Mouse (Mus musculus) hindbrain, embryonic 13.5 days (tissue): ENCODE measurements around the gene Tmem177. TPM values are rescaled to one million over a fixed set of nuclear protein-coding genes. Genes with fewer than 3 reads are reported as not detected.
A peak's percentile ranks its signal among the peaks of the same experiment; 100 is the strongest.

Source experiments
- ATAC-seq: fragments of 200-750 bp; cut with Nextera tagmentation; 2 replicates; pipeline ENCODE4 v1.8.0; 2017; ENCODE audit warnings: moderate TSS enrichment; ENCODE audit not compliant: low FRiP score
- H3K27ac ChIP-seq: fragments of 300-500 bp; sonication (generic); 2 replicates; pipeline ENCODE4 v1.5.1; 2015; ENCODE audit warnings: inconsistent platforms, mild to moderate bottlenecking, moderate library complexity
- H3K27me3 ChIP-seq: fragments of 300-500 bp; sonication (generic); 2 replicates; pipeline ENCODE4 v1.6.1; 2015; ENCODE audit warnings: mild to moderate bottlenecking, inconsistent platforms
- H3K36me3 ChIP-seq: fragments of 300-500 bp; sonication (generic); 2 replicates; pipeline ENCODE4 v1.6.1; 2015; ENCODE audit warnings: mild to moderate bottlenecking, inconsistent platforms
- H3K4me1 ChIP-seq: fragments of 300-500 bp; sonication (generic); replicated peaks from 2 replicates; pipeline ENCODE4 v1.6.1; 2015; ENCODE audit warnings: inconsistent platforms
- H3K4me2 ChIP-seq: fragments of 300-500 bp; sonication (generic); 2 replicates; pipeline ENCODE4 v1.6.1; 2015; ENCODE audit warnings: inconsistent platforms, mild to moderate bottlenecking, moderate library complexity
- H3K4me3 ChIP-seq: fragments of 300-500 bp; sonication (generic); 2 replicates; pipeline ENCODE4 v1.5.1; 2015; ENCODE audit warnings: mild to moderate bottlenecking, inconsistent platforms
- H3K9ac ChIP-seq: fragments of 300-500 bp; sonication (generic); 2 replicates; pipeline ENCODE4 v1.6.1; 2015; ENCODE audit warnings: mild to moderate bottlenecking, inconsistent platforms
- H3K9me3 ChIP-seq: fragments of 300-500 bp; sonication (generic); 2 replicates; pipeline ENCODE4 v1.6.1; 2016; ENCODE audit warnings: inconsistent platforms
- WGBS: fragments of 180-500 bp; shearing (Covaris S2); methylation state at CpG from one replicate; pipeline ENCODE4 v1.1.7; 2015; 5-methylcytosine and 5-hydroxymethylcytosine counted together
- polyA plus RNA-seq: library from polyadenylated mRNA; unstranded; fragments of >200 nt; fragmentation: Nextera tagmentation; extraction: Ambion mirVana; gene quantifications from 2 replicates; pipeline ENCODE4 v1.2.1, GENCODE M21; 2015

Gene Tmem177
- polyA plus RNA-seq: 9.0 and 9.4 TPM in 2 replicates

- Histone ChIP-seq H3K9me3 (no peaks in the 10 kb centered on the region), H3K27me3 (no peaks in the 10 kb centered on the region), H3K36me3 (peaks cover 24% of the 10 kb centered on the region), H3K27ac (peak within 1 kb of the TSS; percentile 53), H3K4me2 (peak within 1 kb of the TSS; percentile 60), H3K9ac (peak within 1 kb of the TSS; percentile 69), H3K4me1 (peaks cover 16% of the 10 kb centered on the region), H3K4me3 (peak within 1 kb of the TSS; percentile 55)
- peak; percentile 95 for ATAC-seq
- WGBS: 11% methylated on average over 42 of the region's 42 CpGs
Measured at GRCm38 (mm10) chr1:119912953-119913814, at the start of gene Tmem177. TSS of gene Tmem177 (minus strand) at chr1:119913208.

DNA sequence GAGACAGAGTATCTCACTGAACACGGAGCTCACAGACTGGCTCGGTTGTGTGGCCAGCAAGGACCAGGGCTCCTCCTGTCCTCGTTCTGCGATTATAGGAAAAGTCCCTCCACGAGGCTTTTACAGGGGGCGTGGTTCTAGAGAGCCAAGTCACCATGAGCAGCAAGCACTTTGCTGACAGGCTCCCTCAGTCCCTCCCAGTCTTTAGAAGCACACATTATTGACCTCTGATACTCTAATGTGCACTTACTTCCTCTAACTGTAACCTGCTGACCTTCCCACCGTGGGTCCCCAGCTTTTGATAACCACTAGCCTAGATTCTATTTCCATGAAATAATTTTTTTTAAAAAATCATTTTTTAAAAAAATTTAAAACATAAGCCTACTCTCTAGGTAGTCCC is 46.9 kb upstream of the Tmem177 start:
- no peak overlapping the region for H3K4me3 ChIP-seq
- no peak overlapping the region for H3K27ac ChIP-seq
- H3K36me3 ChIP-seq: no peaks in the 10 kb centered on the region
- no peak for ATAC-seq
- WGBS: 80% methylated on average over 7 of the region's 7 CpGs
- H3K27me3 ChIP-seq: no peaks in the 10 kb centered on the region
- no peak overlapping the region for H3K4me2 ChIP-seq
- H3K9me3 ChIP-seq: no peaks in the 10 kb centered on the region
- no peak overlapping the region for H3K9ac ChIP-seq
- H3K4me1 ChIP-seq: no peaks in the 10 kb centered on the region

GRCm38 (mm10) chr1:119959464-119959863 is 46.5 kb upstream of the Tmem177 start:
- Histone ChIP-seq H3K36me3 (no peaks in the 10 kb centered on the region), H3K9me3 (no peaks in the 10 kb centered on the region), H3K4me1 (no peaks in the 10 kb centered on the region), H3K27me3 (no peaks in the 10 kb centered on the region), H3K27ac (no peak overlapping the region), H3K4me2 (no peak overlapping the region), H3K9ac (no peak overlapping the region), H3K4me3 (no peak overlapping the region)
- no peak for ATAC-seq
- 95% methylated on average over 4 of the region's 4 CpGs for WGBS

DNA sequence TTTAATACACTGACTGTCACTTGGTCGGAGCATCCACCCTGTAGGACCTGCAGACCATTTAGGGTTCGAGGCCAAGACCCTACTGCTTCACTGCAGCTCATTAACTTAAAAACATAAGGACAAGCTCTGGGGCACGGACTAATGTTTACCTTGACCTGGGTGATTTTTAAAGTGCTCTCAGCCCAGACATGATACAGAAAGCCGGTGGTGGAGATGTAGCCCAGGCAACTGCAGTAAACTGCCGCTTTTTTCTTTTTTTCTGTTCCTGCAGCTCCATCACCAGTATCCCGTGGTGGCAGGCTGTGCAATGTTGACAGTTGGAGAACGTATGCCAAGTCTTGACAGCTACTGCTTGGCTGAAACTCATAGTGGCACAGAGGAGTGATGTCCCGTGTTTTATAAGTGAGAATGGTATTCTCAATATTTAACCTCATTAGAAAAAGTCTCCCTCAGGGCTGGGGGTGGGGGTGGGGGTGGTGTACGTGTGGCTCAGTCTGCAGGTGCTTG is 44.8 kb upstream of the Tmem177 start:
- no peak overlapping the region for H3K9ac ChIP-seq
- WGBS: 68% methylated on average over 9 of the region's 9 CpGs
- no peak overlapping the region for H3K27ac ChIP-seq
- no peaks in the 10 kb centered on the region for H3K36me3 ChIP-seq
- ATAC-seq: no peak
- H3K4me1 ChIP-seq: no peaks in the 10 kb centered on the region
- no peak overlapping the region for H3K4me2 ChIP-seq
- no peaks in the 10 kb centered on the region for H3K9me3 ChIP-seq
- H3K4me3 ChIP-seq: no peak overlapping the region
- H3K27me3 ChIP-seq: no peaks in the 10 kb centered on the region

DNA sequence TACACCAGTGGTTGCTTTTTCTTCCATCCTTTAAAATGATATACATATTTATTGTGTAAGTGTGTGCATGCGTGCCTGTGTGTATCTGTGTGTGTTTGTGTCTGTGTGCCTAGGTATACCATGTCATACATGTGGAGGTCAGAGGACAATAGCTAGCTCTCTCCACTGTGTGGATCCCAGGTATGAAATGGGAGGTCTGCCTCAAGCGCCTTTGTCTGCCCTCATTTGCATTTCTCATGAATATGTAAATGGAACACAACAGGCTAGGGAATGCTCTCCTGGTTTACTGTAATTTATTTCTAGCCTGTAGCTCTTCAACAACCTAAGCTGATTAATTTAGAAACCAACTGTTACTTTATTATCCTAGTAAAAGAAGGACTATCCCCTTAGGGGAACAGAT is 41.7 kb upstream of the Tmem177 start:
- Histone ChIP-seq H3K9ac (no peak overlapping the region), H3K4me2 (no peak overlapping the region), H3K4me1 (no peaks in the 10 kb centered on the region), H3K9me3 (no peaks in the 10 kb centered on the region), H3K36me3 (no peaks in the 10 kb centered on the region), H3K4me3 (no peak overlapping the region), H3K27me3 (no peaks in the 10 kb centered on the region), H3K27ac (no peak overlapping the region)
- peak; percentile 70; the same call in 1 of the 2 replicates for ATAC-seq
- WGBS: 52% methylated on average over 2 of the region's 2 CpGs

DNA sequence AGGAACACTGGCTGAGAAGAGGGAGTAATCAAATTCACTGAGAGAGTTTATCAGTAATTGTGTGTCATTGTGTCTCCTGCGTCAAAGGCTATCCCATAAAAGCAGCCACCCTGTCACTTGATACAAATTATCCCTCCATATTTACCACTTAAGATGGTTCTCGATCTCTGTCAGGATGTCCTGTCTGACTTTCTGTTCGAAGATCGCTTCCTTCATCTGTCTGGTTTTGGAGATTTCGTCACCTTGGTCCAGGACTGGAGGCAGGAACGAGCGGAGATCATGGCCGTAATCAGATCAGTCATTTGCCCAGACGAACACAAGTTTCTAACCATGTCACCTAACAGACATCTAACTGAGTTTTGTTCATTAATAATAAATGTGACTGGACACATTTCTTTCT is 40.4 kb upstream of the Tmem177 start:
- Histone ChIP-seq H3K9ac (no peak overlapping the region), H3K4me1 (no peaks in the 10 kb centered on the region), H3K4me3 (no peak overlapping the region), H3K4me2 (no peak overlapping the region), H3K27ac (no peak overlapping the region), H3K9me3 (no peaks in the 10 kb centered on the region), H3K36me3 (no peaks in the 10 kb centered on the region), H3K27me3 (no peaks in the 10 kb centered on the region)
- 80% methylated on average over 9 of the region's 9 CpGs for WGBS
- ATAC-seq: no peak

- no peaks in the 10 kb centered on the region for H3K4me1 ChIP-seq
- WGBS: 93% methylated on average over 8 of the region's 8 CpGs
- no peaks in the 10 kb centered on the region for H3K9me3 ChIP-seq
- no peak overlapping the region for H3K9ac ChIP-seq
- no peaks in the 10 kb centered on the region for H3K27me3 ChIP-seq
- no peaks in the 10 kb centered on the region for H3K36me3 ChIP-seq
- no peak overlapping the region for H3K4me3 ChIP-seq
- no peak for ATAC-seq
- H3K4me2 ChIP-seq: no peak overlapping the region
- no peak overlapping the region for H3K27ac ChIP-seq
Measured at GRCm38 (mm10) chr1:119950086-119950485, 37.1 kb upstream of the Tmem177 start.

DNA sequence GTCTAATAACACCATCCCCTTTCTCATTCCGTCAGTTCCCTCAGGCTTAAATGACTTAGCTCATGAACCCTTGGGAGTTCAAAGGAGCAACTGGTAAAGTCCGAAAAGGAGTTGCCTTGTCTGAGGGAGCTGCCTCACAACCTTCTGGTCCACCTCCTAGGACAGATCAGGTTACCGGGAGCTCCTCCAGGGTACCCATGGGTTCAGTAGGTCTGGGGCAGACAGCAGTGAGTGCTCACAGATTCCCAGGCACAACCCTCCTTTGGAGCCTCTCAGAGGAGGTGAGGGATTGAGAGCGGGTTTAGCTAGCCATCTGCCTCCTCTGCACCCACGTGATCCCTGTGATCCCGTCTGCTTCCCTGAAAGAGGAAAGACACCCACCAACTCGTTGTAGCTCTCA is 23.9 kb upstream of the Tmem177 start:
- Histone ChIP-seq H3K9ac (no peak overlapping the region), H3K9me3 (0 out of 2 replicates have a peak, but pooled peaks cover 3% of the 10 kb centered on the region), H3K36me3 (no peaks in the 10 kb centered on the region), H3K27me3 (no peaks in the 10 kb centered on the region), H3K27ac (no peak overlapping the region), H3K4me1 (no peaks in the 10 kb centered on the region), H3K4me2 (no peak overlapping the region), H3K4me3 (no peak overlapping the region)
- ATAC-seq: no peak
- WGBS: 32% methylated on average over 7 of the region's 7 CpGs

DNA sequence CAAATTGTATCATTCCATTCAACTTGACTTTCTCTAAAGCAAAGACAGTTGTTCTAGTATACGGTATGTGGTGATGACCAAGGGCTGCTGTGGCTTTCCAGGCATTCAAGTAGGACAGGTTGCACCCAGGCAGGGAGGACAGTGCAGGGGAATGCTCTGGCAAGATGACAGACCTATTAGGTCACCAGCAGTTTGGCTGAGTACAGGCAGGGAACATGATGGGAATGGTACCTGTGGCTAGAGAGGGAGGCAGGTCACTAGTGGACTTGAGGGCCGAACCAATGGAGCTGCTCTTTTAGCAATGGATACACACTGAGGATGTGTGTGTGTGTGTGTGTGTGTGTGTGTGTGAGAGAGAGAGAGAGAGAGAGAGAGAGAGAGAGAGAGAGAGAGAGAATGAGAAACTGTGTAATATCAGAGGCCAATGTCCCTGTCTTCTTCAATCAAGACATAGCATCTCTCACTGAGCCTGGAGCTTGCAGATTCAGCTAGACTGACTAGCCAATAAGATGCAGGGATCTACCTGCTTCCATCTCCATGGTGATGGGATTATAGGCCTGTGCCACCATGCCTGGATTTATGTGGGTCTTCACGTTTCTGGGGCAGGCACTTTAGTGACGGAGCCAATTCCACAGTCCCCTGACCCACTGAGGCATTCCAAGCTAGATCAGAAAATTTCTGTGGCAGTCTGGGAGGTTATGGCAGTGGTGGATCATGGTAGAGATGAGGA is 18.6 kb upstream of the Tmem177 start:
- Histone ChIP-seq H3K9ac (no peak overlapping the region), H3K4me2 (no peak overlapping the region), H3K36me3 (no peaks in the 10 kb centered on the region), H3K9me3 (no peaks in the 10 kb centered on the region), H3K4me1 (no peaks in the 10 kb centered on the region), H3K27ac (no peak overlapping the region), H3K27me3 (no peaks in the 10 kb centered on the region), H3K4me3 (no peak overlapping the region)
- WGBS: 78% methylated on average over 4 of the region's 4 CpGs
- no peak for ATAC-seq

- Histone ChIP-seq H3K4me1 (no peaks in the 10 kb centered on the region), H3K4me2 (no peak overlapping the region), H3K36me3 (no peaks in the 10 kb centered on the region), H3K9ac (no peak overlapping the region), H3K4me3 (no peak overlapping the region), H3K27ac (no peak overlapping the region), H3K27me3 (no peaks in the 10 kb centered on the region), H3K9me3 (no peaks in the 10 kb centered on the region)
- ATAC-seq: no peak
- WGBS: 89% methylated on average over 1 of the region's 1 CpGs
Measured at GRCm38 (mm10) chr1:119929715-119930114, 16.7 kb upstream of the Tmem177 start.

- H3K36me3 ChIP-seq: no peaks in the 10 kb centered on the region
- H3K27me3 ChIP-seq: no peaks in the 10 kb centered on the region
- no peak overlapping the region for H3K4me3 ChIP-seq
- H3K27ac ChIP-seq: no peak overlapping the region
- no peak overlapping the region for H3K9ac ChIP-seq
- no peaks in the 10 kb centered on the region for H3K4me1 ChIP-seq
- H3K9me3 ChIP-seq: no peaks in the 10 kb centered on the region
- H3K4me2 ChIP-seq: no peak overlapping the region
- 55% methylated on average over 4 of the region's 4 CpGs for WGBS
- no peak for ATAC-seq
Measured at GRCm38 (mm10) chr1:119919299-119919698, 6.3 kb upstream of the Tmem177 start.

DNA sequence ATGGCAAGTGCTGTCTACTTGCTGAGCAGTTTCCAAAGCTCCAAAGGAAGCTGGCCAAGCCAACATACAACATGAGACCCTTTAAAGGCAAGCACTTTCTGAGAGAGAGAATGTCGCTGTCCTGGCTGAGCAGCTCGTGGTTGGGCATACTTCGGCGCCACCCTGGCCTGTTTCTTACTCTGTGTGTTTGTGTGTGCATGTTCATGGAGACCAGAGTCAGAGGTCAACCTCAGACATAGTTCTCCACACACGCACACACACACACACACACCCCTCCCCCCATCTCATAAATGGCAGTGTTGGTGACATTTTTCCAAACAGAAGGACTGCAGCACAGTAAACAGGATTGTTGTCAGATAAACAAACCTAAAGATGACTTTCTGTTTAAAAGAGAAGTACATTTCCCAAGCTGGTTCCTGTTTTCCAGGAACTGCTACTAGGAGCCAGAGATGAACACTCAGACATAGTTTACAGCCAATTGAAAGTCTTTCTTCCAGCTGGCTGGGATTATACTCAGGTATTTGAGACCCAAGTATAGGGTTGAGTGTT is 3.9 kb upstream of the Tmem177 start:
- 91% methylated on average over 5 of the region's 5 CpGs for WGBS
- H3K4me3 ChIP-seq: no peak overlapping the region
- no peaks in the 10 kb centered on the region for H3K27me3 ChIP-seq
- no peak overlapping the region for H3K9ac ChIP-seq
- peaks cover 7% of the 10 kb centered on the region for H3K4me1 ChIP-seq
- no peaks in the 10 kb centered on the region for H3K36me3 ChIP-seq
- ATAC-seq: no peak
- H3K4me2 ChIP-seq: no peak overlapping the region
- no peak overlapping the region for H3K27ac ChIP-seq
- H3K9me3 ChIP-seq: no peaks in the 10 kb centered on the region
